Mouse (Mus musculus): Measurements from ENCODE around the gene Nrxn3. TPM values are rescaled to one million over a fixed set of nuclear protein-coding genes. Genes with fewer than 3 reads are reported as not detected.
A peak's percentile ranks its signal among the peaks of the same experiment; 100 is the strongest.

The Nrxn3 gene
- polyA plus RNA-seq, 1 experiment from 2014 or later, result 5.2 TPM

DNA sequence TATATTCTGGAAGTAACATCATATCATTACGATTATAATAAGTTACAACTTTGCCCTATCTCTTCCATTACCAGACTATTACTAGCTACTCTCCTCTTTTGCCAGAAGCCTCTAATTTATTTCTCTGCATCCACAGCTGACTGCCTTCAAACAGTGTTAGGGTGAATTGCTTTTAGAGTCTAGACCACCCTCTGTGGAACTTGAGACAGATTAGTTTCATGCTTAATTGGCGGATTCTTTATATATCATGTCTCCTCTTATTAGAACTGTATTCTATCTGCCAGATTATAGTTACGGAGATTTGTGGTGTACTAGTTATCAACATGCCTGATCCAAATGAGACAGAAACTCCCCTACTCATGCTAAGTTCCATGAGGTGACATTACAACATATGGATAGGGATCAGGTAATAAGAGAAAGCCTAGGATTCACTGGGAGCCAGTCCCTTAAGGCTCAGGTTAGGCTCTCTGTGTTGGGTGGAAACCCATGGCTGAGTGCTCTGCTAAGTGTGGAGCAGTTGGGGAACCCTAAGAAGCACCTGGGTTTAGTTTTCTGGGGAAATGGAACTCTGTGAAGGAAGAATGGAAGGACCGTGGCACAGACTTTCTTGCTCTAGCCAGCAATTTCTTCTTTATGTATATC, 1435.6 kb downstream of the Nrxn3 start:
- peak; percentile 81 for ATAC-seq (ENCODE audit: low FRiP score, low TSS enrichment)
- Histone ChIP-seq H3K4me1 (ENCODE audit: control insufficient read depth, insufficient read depth, low read length) (no peaks in the 10 kb centered on the region), H3K9me3 (ENCODE audit: control insufficient read depth, low read length) (no peaks in the 10 kb centered on the region), H3K9ac (ENCODE audit: low read depth, low read length) (no peak overlapping the region), H3K4me3 (ENCODE audit: low read length) (no peak overlapping the region), H3K27ac (ENCODE audit: low read depth, low read length) (no peak overlapping the region), H3K4me2 (replicated peaks; ENCODE audit: low read depth, low read length) (no peak overlapping the region), H3K36me3 (ENCODE audit: control insufficient read depth, insufficient read depth, low read length) (no peaks in the 10 kb centered on the region), H3K27me3 (ENCODE audit: control insufficient read depth, insufficient read depth, low read length) (no peaks in the 10 kb centered on the region)
- WGBS, result 61% methylated on average over 4 of the region's 4 CpGs

DNA sequence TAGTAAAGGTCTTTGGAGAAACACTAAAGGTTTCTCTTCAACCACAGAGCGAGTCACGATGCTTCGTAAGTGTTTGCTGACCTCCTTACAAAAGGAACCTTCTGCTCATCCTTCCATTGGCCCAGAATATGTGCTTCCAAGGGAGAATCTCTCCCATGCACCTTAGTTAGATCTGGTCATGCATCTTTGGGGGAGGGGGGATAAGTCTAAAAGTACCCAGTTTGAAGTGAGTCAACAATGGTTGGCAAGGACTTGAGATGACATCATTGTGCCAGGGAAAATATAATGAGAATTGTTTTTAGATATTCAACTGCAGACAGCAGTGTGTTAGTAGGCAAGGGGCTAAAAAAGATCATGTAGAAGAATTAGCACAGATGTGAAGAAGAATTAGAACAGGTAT, 1437.2 kb downstream of the Nrxn3 start:
- Histone ChIP-seq H3K4me2 (replicated peaks; ENCODE audit: low read depth, low read length) (no peak overlapping the region), H3K9me3 (ENCODE audit: control insufficient read depth, low read length) (no peaks in the 10 kb centered on the region), H3K27ac (ENCODE audit: low read depth, low read length) (no peak overlapping the region), H3K4me3 (ENCODE audit: low read length) (no peak overlapping the region), H3K4me1 (ENCODE audit: control insufficient read depth, insufficient read depth, low read length) (no peaks in the 10 kb centered on the region), H3K9ac (ENCODE audit: low read depth, low read length) (no peak overlapping the region), H3K36me3 (ENCODE audit: control insufficient read depth, insufficient read depth, low read length) (no peaks in the 10 kb centered on the region), H3K27me3 (ENCODE audit: control insufficient read depth, insufficient read depth, low read length) (no peaks in the 10 kb centered on the region)
- 95% methylated on average over 3 of the region's 3 CpGs for WGBS
- ATAC-seq (ENCODE audit: low FRiP score, low TSS enrichment), result no peak

- Histone ChIP-seq H3K9me3 (ENCODE audit: control insufficient read depth, low read length) (no peaks in the 10 kb centered on the region), H3K9ac (ENCODE audit: low read depth, low read length) (no peak overlapping the region), H3K4me3 (ENCODE audit: low read length) (no peak overlapping the region), H3K27ac (ENCODE audit: low read depth, low read length) (no peak overlapping the region), H3K36me3 (ENCODE audit: control insufficient read depth, insufficient read depth, low read length) (no peaks in the 10 kb centered on the region), H3K4me1 (ENCODE audit: control insufficient read depth, insufficient read depth, low read length) (no peaks in the 10 kb centered on the region), H3K27me3 (ENCODE audit: control insufficient read depth, insufficient read depth, low read length) (no peaks in the 10 kb centered on the region), H3K4me2 (replicated peaks; ENCODE audit: low read depth, low read length) (no peak overlapping the region)
- WGBS, result 81% methylated on average over 2 of the region's 2 CpGs
- no peak for ATAC-seq (ENCODE audit: low FRiP score, low TSS enrichment)
Observed at GRCm38 (mm10) chr12:90166118-90166517, 1443.4 kb downstream of the Nrxn3 start.

DNA sequence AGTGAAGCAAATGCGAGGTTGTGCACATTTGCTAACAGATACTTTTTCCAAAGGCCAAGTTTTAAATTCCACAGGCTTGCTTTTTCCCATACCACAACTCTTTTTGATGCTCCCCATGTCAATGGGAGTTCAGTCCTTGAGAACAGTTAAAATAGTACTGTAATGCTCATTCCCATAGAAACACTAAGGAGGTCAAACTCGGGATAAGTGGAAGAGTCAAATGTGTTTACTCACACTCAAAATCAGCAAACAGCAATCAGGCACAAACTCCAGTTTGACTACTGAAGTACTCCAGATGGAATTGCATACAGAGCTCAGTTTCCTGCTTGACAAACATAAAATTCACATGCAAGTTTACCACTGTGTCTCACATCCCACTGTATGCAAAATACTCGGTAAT, 1458.9 kb downstream of the Nrxn3 start:
- H3K9ac ChIP-seq (ENCODE audit: low read depth, low read length), result no peak overlapping the region
- ATAC-seq (ENCODE audit: low FRiP score, low TSS enrichment), result no peak
- no peak overlapping the region for H3K4me2 ChIP-seq (replicated peaks; ENCODE audit: low read depth, low read length)
- H3K27ac ChIP-seq (ENCODE audit: low read depth, low read length), result no peak overlapping the region
- H3K27me3 ChIP-seq (ENCODE audit: control insufficient read depth, insufficient read depth, low read length), result no peaks in the 10 kb centered on the region
- H3K36me3 ChIP-seq (ENCODE audit: control insufficient read depth, insufficient read depth, low read length), result no peaks in the 10 kb centered on the region
- WGBS, result 77% methylated on average over 3 of the region's 3 CpGs
- no peak overlapping the region for H3K4me3 ChIP-seq (ENCODE audit: low read length)
- H3K9me3 ChIP-seq (ENCODE audit: control insufficient read depth, low read length), result no peaks in the 10 kb centered on the region
- no peaks in the 10 kb centered on the region for H3K4me1 ChIP-seq (ENCODE audit: control insufficient read depth, insufficient read depth, low read length)

- no peak overlapping the region for H3K27ac ChIP-seq (ENCODE audit: low read depth, low read length)
- no peak overlapping the region for H3K4me3 ChIP-seq (ENCODE audit: low read length)
- H3K9ac ChIP-seq (ENCODE audit: low read depth, low read length), result no peak overlapping the region
- no peaks in the 10 kb centered on the region for H3K9me3 ChIP-seq (ENCODE audit: control insufficient read depth, low read length)
- no peaks in the 10 kb centered on the region for H3K27me3 ChIP-seq (ENCODE audit: control insufficient read depth, insufficient read depth, low read length)
- H3K36me3 ChIP-seq (ENCODE audit: control insufficient read depth, insufficient read depth, low read length), result no peaks in the 10 kb centered on the region
- no peak for ATAC-seq (ENCODE audit: low FRiP score, low TSS enrichment)
- H3K4me1 ChIP-seq (ENCODE audit: control insufficient read depth, insufficient read depth, low read length), result no peaks in the 10 kb centered on the region
- WGBS, result 83% methylated on average over 2 of the region's 2 CpGs
- no peak overlapping the region for H3K4me2 ChIP-seq (replicated peaks; ENCODE audit: low read depth, low read length)
Observed at GRCm38 (mm10) chr12:90183021-90183420, 1460.3 kb downstream of the Nrxn3 start.

DNA sequence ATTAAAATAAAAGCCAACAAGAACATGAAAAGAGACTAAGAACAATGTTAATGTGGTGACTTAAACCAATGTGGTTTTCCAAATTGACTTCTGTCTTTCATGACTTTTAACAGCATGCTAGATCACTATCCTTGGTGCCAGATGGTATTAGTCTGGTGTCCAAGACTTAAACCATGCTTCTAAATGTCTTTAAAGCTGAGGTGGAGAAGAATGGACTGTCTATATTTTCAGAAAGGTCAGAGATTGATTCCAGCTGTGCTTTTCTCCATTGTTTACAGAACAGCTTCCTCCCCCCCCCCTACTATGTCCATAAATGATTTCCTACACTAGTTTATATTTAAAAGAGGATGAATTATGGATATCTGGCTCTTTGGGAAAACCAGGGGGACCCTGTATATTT, 1473.5 kb downstream of the Nrxn3 start:
- no peak for ATAC-seq (ENCODE audit: low FRiP score, low TSS enrichment)
- Histone ChIP-seq H3K4me3 (ENCODE audit: low read length) (no peak overlapping the region), H3K27ac (ENCODE audit: low read depth, low read length) (no peak overlapping the region), H3K36me3 (ENCODE audit: control insufficient read depth, insufficient read depth, low read length) (no peaks in the 10 kb centered on the region), H3K9me3 (ENCODE audit: control insufficient read depth, low read length) (no peaks in the 10 kb centered on the region), H3K9ac (ENCODE audit: low read depth, low read length) (no peak overlapping the region), H3K4me1 (ENCODE audit: control insufficient read depth, insufficient read depth, low read length) (no peaks in the 10 kb centered on the region), H3K27me3 (ENCODE audit: control insufficient read depth, insufficient read depth, low read length) (no peaks in the 10 kb centered on the region), H3K4me2 (replicated peaks; ENCODE audit: low read depth, low read length) (no peak overlapping the region)

DNA sequence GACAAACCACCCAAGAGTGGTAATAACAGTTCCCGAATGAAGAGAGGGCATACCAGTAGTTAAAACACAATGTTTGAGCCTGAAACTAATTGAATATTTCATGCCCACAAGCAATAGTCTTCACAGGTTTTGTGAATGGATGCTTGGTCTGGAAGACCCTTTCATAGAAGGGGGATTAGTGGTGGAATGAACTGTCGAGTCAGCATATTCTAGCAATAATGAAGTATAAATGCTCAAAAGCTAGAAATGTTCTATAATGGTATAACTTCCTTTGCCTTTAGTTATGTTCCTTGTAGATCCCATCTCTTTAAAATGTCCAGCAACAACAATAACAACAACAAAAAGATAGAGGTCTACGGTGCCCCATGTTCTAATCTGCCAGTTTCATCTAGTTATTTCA, 1475.3 kb downstream of the Nrxn3 start:
- no peak for ATAC-seq (ENCODE audit: low FRiP score, low TSS enrichment)
- no peaks in the 10 kb centered on the region for H3K4me1 ChIP-seq (ENCODE audit: control insufficient read depth, insufficient read depth, low read length)
- 94% methylated on average over 3 of the region's 3 CpGs for WGBS
- H3K9me3 ChIP-seq (ENCODE audit: control insufficient read depth, low read length), result no peaks in the 10 kb centered on the region
- no peak overlapping the region for H3K4me3 ChIP-seq (ENCODE audit: low read length)
- H3K4me2 ChIP-seq (replicated peaks; ENCODE audit: low read depth, low read length), result no peak overlapping the region
- H3K27me3 ChIP-seq (ENCODE audit: control insufficient read depth, insufficient read depth, low read length), result no peaks in the 10 kb centered on the region
- no peak overlapping the region for H3K9ac ChIP-seq (ENCODE audit: low read depth, low read length)
- no peak overlapping the region for H3K27ac ChIP-seq (ENCODE audit: low read depth, low read length)
- H3K36me3 ChIP-seq (ENCODE audit: control insufficient read depth, insufficient read depth, low read length), result no peaks in the 10 kb centered on the region

- Histone ChIP-seq H3K9ac (ENCODE audit: low read depth, low read length) (no peak overlapping the region), H3K9me3 (ENCODE audit: control insufficient read depth, low read length) (no peaks in the 10 kb centered on the region), H3K27me3 (ENCODE audit: control insufficient read depth, insufficient read depth, low read length) (no peaks in the 10 kb centered on the region), H3K36me3 (ENCODE audit: control insufficient read depth, insufficient read depth, low read length) (no peaks in the 10 kb centered on the region), H3K4me3 (ENCODE audit: low read length) (no peak overlapping the region), H3K4me2 (replicated peaks; ENCODE audit: low read depth, low read length) (no peak overlapping the region), H3K4me1 (ENCODE audit: control insufficient read depth, insufficient read depth, low read length) (no peaks in the 10 kb centered on the region), H3K27ac (ENCODE audit: low read depth, low read length) (no peak overlapping the region)
- 86% methylated on average over 1 of the region's 1 CpGs for WGBS
- ATAC-seq (ENCODE audit: low FRiP score, low TSS enrichment), result no peak
Observed at GRCm38 (mm10) chr12:90202501-90202900, 1479.8 kb downstream of the Nrxn3 start.

DNA sequence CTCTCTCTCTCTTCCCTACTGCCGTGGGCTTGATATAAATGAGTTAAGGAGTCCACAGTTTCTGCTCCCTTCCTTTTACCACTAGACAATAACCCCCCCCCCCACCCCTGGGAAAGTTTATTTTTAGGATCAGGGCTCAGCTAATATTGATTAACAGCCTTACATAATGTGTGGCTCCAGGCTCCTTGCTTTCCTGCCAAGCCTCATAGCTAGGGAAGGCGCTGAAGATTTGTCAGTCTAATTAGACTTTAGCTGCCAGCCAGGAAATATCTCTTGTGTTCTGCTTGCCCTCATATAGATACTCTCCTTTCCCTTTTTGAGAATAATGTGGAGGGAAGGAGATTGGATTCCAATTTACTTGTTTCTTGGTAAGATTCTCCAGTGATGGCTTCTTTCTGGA, 1488.7 kb downstream of the Nrxn3 start:
- ATAC-seq (ENCODE audit: low FRiP score, low TSS enrichment), result no peak
- no peaks in the 10 kb centered on the region for H3K9me3 ChIP-seq (ENCODE audit: control insufficient read depth, low read length)
- H3K4me2 ChIP-seq (replicated peaks; ENCODE audit: low read depth, low read length), result no peak overlapping the region
- no peak overlapping the region for H3K9ac ChIP-seq (ENCODE audit: low read depth, low read length)
- no peaks in the 10 kb centered on the region for H3K4me1 ChIP-seq (ENCODE audit: control insufficient read depth, insufficient read depth, low read length)
- no peak overlapping the region for H3K4me3 ChIP-seq (ENCODE audit: low read length)
- no peaks in the 10 kb centered on the region for H3K27me3 ChIP-seq (ENCODE audit: control insufficient read depth, insufficient read depth, low read length)
- no peak overlapping the region for H3K27ac ChIP-seq (ENCODE audit: low read depth, low read length)
- WGBS, result 73% methylated on average over 2 of the region's 2 CpGs
- H3K36me3 ChIP-seq (ENCODE audit: control insufficient read depth, insufficient read depth, low read length), result no peaks in the 10 kb centered on the region

Measured in kidney, embryonic 14.5 days (tissue).